Mouse (Mus musculus): ENCODE measurements around the gene Nmnat3. TPM values are rescaled to one million over a fixed set of nuclear protein-coding genes. Genes with fewer than 3 reads are reported as not detected.
A peak's percentile ranks its signal among the peaks of the same experiment; 100 is the strongest.
"Not testable (repeated sequence)": the region's sequence is repeated elsewhere in the genome, so short reads cannot be mapped to it uniquely, and the experiment has no call there.

Gene Nmnat3
- 2.7 and 3.9 TPM in 2 replicates for polyA plus RNA-seq (2014; fragmentation: Nextera tagmentation; extraction: Ambion mirVana)

- not testable (repeated sequence) for H3K4me1 ChIP-seq (ENCODE audit: control insufficient read depth, insufficient read depth, low read length); H3K36me3 ChIP-seq (ENCODE audit: control insufficient read depth, insufficient read depth, low read length); ATAC-seq (ENCODE audit: insufficient number of reproducible peaks, low FRiP score, low TSS enrichment, low read depth); DNase-seq (ENCODE audit: low spot score); H3K9me3 ChIP-seq (ENCODE audit: control insufficient read depth, low read length); H3K27me3 ChIP-seq (ENCODE audit: control insufficient read depth, insufficient read depth, low read length); H3K9ac ChIP-seq (ENCODE audit: low read length); H3K27ac ChIP-seq (replicated peaks; ENCODE audit: low read depth, low read length); H3K4me2 ChIP-seq (ENCODE audit: low read depth, severe bottlenecking); H3K4me3 ChIP-seq (ENCODE audit: low read depth, low read length)
- 78% methylated on average over 6 of the region's 6 CpGs for WGBS
These were observed at the start of gene Nmnat3 for GRCm38 (mm10) chr9:98287135-98287534. TSS of gene Nmnat3 (plus strand) at chr9:98287435.

- no peak for ATAC-seq (ENCODE audit: insufficient number of reproducible peaks, low FRiP score, low TSS enrichment, low read depth)
- H3K27me3 ChIP-seq (ENCODE audit: control insufficient read depth, insufficient read depth, low read length), result no peaks in the 10 kb centered on the region
- no peaks in the 10 kb centered on the region for H3K36me3 ChIP-seq (ENCODE audit: control insufficient read depth, insufficient read depth, low read length)
- no peak for DNase-seq (ENCODE audit: low spot score)
- no peak overlapping the region for H3K4me3 ChIP-seq (ENCODE audit: low read depth, low read length)
- no peak overlapping the region for H3K4me2 ChIP-seq (ENCODE audit: low read depth, severe bottlenecking)
- 89% methylated on average over 2 of the region's 2 CpGs for WGBS
- no peaks in the 10 kb centered on the region for H3K4me1 ChIP-seq (ENCODE audit: control insufficient read depth, insufficient read depth, low read length)
- H3K27ac ChIP-seq (replicated peaks; ENCODE audit: low read depth, low read length), result no peak overlapping the region
- no peaks in the 10 kb centered on the region for H3K9me3 ChIP-seq (ENCODE audit: control insufficient read depth, low read length)
- no peak overlapping the region for H3K9ac ChIP-seq (ENCODE audit: low read length)
These were observed 43.8 kb upstream of the Nmnat3 start for GRCm38 (mm10) chr9:98243481-98243880.

- 63% methylated on average over 2 of the region's 2 CpGs for WGBS
- no peak overlapping the region for H3K9ac ChIP-seq (ENCODE audit: low read length)
- no peaks in the 10 kb centered on the region for H3K27me3 ChIP-seq (ENCODE audit: control insufficient read depth, insufficient read depth, low read length)
- no peak for ATAC-seq (ENCODE audit: insufficient number of reproducible peaks, low FRiP score, low TSS enrichment, low read depth)
- H3K36me3 ChIP-seq (ENCODE audit: control insufficient read depth, insufficient read depth, low read length), result no peaks in the 10 kb centered on the region
- H3K4me2 ChIP-seq (ENCODE audit: low read depth, severe bottlenecking), result no peak overlapping the region
- H3K27ac ChIP-seq (replicated peaks; ENCODE audit: low read depth, low read length), result no peak overlapping the region
- no peaks in the 10 kb centered on the region for H3K9me3 ChIP-seq (ENCODE audit: control insufficient read depth, low read length)
- H3K4me1 ChIP-seq (ENCODE audit: control insufficient read depth, insufficient read depth, low read length), result no peaks in the 10 kb centered on the region
- H3K4me3 ChIP-seq (ENCODE audit: low read depth, low read length), result no peak overlapping the region
- peak; percentile 39 for DNase-seq (ENCODE audit: low spot score)
These were observed 43.0 kb upstream of the Nmnat3 start for GRCm38 (mm10) chr9:98244223-98244622.

- H3K4me3 ChIP-seq (ENCODE audit: low read depth, low read length), result no peak overlapping the region
- WGBS, result 86% methylated on average over 2 of the region's 2 CpGs
- DNase-seq (ENCODE audit: low spot score), result no peak
- H3K4me2 ChIP-seq (ENCODE audit: low read depth, severe bottlenecking), result no peak overlapping the region
- no peaks in the 10 kb centered on the region for H3K36me3 ChIP-seq (ENCODE audit: control insufficient read depth, insufficient read depth, low read length)
- no peak for ATAC-seq (ENCODE audit: insufficient number of reproducible peaks, low FRiP score, low TSS enrichment, low read depth)
- H3K27ac ChIP-seq (replicated peaks; ENCODE audit: low read depth, low read length), result no peak overlapping the region
- no peaks in the 10 kb centered on the region for H3K27me3 ChIP-seq (ENCODE audit: control insufficient read depth, insufficient read depth, low read length)
- no peaks in the 10 kb centered on the region for H3K9me3 ChIP-seq (ENCODE audit: control insufficient read depth, low read length)
- H3K4me1 ChIP-seq (ENCODE audit: control insufficient read depth, insufficient read depth, low read length), result no peaks in the 10 kb centered on the region
- H3K9ac ChIP-seq (ENCODE audit: low read length), result no peak overlapping the region
These were observed 42.0 kb upstream of the Nmnat3 start for GRCm38 (mm10) chr9:98245226-98245625.

GRCm38 (mm10) chr9:98246351-98246750, 40.9 kb upstream of the Nmnat3 start:
- Histone ChIP-seq H3K27ac (replicated peaks; ENCODE audit: low read depth, low read length) (no peak overlapping the region), H3K36me3 (ENCODE audit: control insufficient read depth, insufficient read depth, low read length) (no peaks in the 10 kb centered on the region), H3K4me3 (ENCODE audit: low read depth, low read length) (no peak overlapping the region), H3K9ac (ENCODE audit: low read length) (no peak overlapping the region), H3K9me3 (ENCODE audit: control insufficient read depth, low read length) (no peaks in the 10 kb centered on the region), H3K4me1 (ENCODE audit: control insufficient read depth, insufficient read depth, low read length) (no peaks in the 10 kb centered on the region), H3K27me3 (ENCODE audit: control insufficient read depth, insufficient read depth, low read length) (no peaks in the 10 kb centered on the region), H3K4me2 (ENCODE audit: low read depth, severe bottlenecking) (no peak overlapping the region)
- no peak for ATAC-seq (ENCODE audit: insufficient number of reproducible peaks, low FRiP score, low TSS enrichment, low read depth)
- DNase-seq (ENCODE audit: low spot score), result no peak
- WGBS, result 93% methylated on average over 1 of the region's 1 CpGs

GRCm38 (mm10) chr9:98260210-98260609, 27.0 kb upstream of the Nmnat3 start:
- Histone ChIP-seq H3K9ac (ENCODE audit: low read length) (no peak overlapping the region), H3K4me1 (ENCODE audit: control insufficient read depth, insufficient read depth, low read length) (no peaks in the 10 kb centered on the region), H3K27ac (replicated peaks; ENCODE audit: low read depth, low read length) (no peak overlapping the region), H3K27me3 (ENCODE audit: control insufficient read depth, insufficient read depth, low read length) (no peaks in the 10 kb centered on the region), H3K9me3 (ENCODE audit: control insufficient read depth, low read length) (no peaks in the 10 kb centered on the region), H3K4me3 (ENCODE audit: low read depth, low read length) (no peak overlapping the region), H3K36me3 (ENCODE audit: control insufficient read depth, insufficient read depth, low read length) (no peaks in the 10 kb centered on the region), H3K4me2 (ENCODE audit: low read depth, severe bottlenecking) (no peak overlapping the region)
- DNase-seq (ENCODE audit: low spot score) (no peak), ATAC-seq (ENCODE audit: insufficient number of reproducible peaks, low FRiP score, low TSS enrichment, low read depth) (no peak)
- WGBS, result 88% methylated on average over 8 of the region's 8 CpGs

- no peaks in the 10 kb centered on the region for H3K9me3 ChIP-seq (ENCODE audit: control insufficient read depth, low read length)
- ATAC-seq (ENCODE audit: insufficient number of reproducible peaks, low FRiP score, low TSS enrichment, low read depth) (no peak), DNase-seq (ENCODE audit: low spot score) (no peak)
- H3K4me3 ChIP-seq (ENCODE audit: low read depth, low read length), result no peak overlapping the region
- no peak overlapping the region for H3K27ac ChIP-seq (replicated peaks; ENCODE audit: low read depth, low read length)
- WGBS, result 54% methylated on average over 1 of the region's 1 CpGs
- no peak overlapping the region for H3K9ac ChIP-seq (ENCODE audit: low read length)
- no peak overlapping the region for H3K4me2 ChIP-seq (ENCODE audit: low read depth, severe bottlenecking)
- H3K27me3 ChIP-seq (ENCODE audit: control insufficient read depth, insufficient read depth, low read length), result no peaks in the 10 kb centered on the region
- H3K4me1 ChIP-seq (ENCODE audit: control insufficient read depth, insufficient read depth, low read length), result no peaks in the 10 kb centered on the region
- no peaks in the 10 kb centered on the region for H3K36me3 ChIP-seq (ENCODE audit: control insufficient read depth, insufficient read depth, low read length)
These were observed 25.7 kb upstream of the Nmnat3 start for GRCm38 (mm10) chr9:98261461-98262011.

GRCm38 (mm10) chr9:98264916-98265315, 22.3 kb upstream of the Nmnat3 start:
- no peak overlapping the region for H3K27ac ChIP-seq (replicated peaks; ENCODE audit: low read depth, low read length)
- no peak for ATAC-seq (ENCODE audit: insufficient number of reproducible peaks, low FRiP score, low TSS enrichment, low read depth)
- H3K27me3 ChIP-seq (ENCODE audit: control insufficient read depth, insufficient read depth, low read length), result no peaks in the 10 kb centered on the region
- H3K9ac ChIP-seq (ENCODE audit: low read length), result no peak overlapping the region
- 79% methylated on average over 5 of the region's 5 CpGs for whole genome bisulfite sequencing
- H3K9me3 ChIP-seq (ENCODE audit: control insufficient read depth, low read length), result no peaks in the 10 kb centered on the region
- DNase-seq (ENCODE audit: low spot score), result no peak
- no peak overlapping the region for H3K4me3 ChIP-seq (ENCODE audit: low read depth, low read length)
- H3K4me2 ChIP-seq (ENCODE audit: low read depth, severe bottlenecking), result no peak overlapping the region
- H3K4me1 ChIP-seq (ENCODE audit: control insufficient read depth, insufficient read depth, low read length), result no peaks in the 10 kb centered on the region
- no peaks in the 10 kb centered on the region for H3K36me3 ChIP-seq (ENCODE audit: control insufficient read depth, insufficient read depth, low read length)

GRCm38 (mm10) chr9:98272734-98273133, 14.5 kb upstream of the Nmnat3 start:
- 52% methylated on average over 5 of the region's 5 CpGs for WGBS
- ATAC-seq (ENCODE audit: insufficient number of reproducible peaks, low FRiP score, low TSS enrichment, low read depth) (no peak), DNase-seq (ENCODE audit: low spot score) (no peak)
- Histone ChIP-seq H3K27me3 (ENCODE audit: control insufficient read depth, insufficient read depth, low read length) (no peaks in the 10 kb centered on the region), H3K27ac (replicated peaks; ENCODE audit: low read depth, low read length) (no peak overlapping the region), H3K9me3 (ENCODE audit: control insufficient read depth, low read length) (no peaks in the 10 kb centered on the region), H3K36me3 (ENCODE audit: control insufficient read depth, insufficient read depth, low read length) (no peaks in the 10 kb centered on the region), H3K9ac (ENCODE audit: low read length) (no peak overlapping the region), H3K4me2 (ENCODE audit: low read depth, severe bottlenecking) (no peak overlapping the region), H3K4me3 (ENCODE audit: low read depth, low read length) (no peak overlapping the region), H3K4me1 (ENCODE audit: control insufficient read depth, insufficient read depth, low read length) (0 out of 2 replicates have a peak, but pooled peaks cover 2% of the 10 kb centered on the region)

Measured in limb, embryonic 11.5 days (tissue).